Mouse (Mus musculus): Measurements from ENCODE around the gene Hoxb3. TPM values are rescaled to one million over a fixed set of nuclear protein-coding genes. Genes with fewer than 3 reads are reported as not detected.

The Hoxb3 gene
- polyA plus RNA-seq, 1 experiment from 2014 or later: 12.6 TPM

DNA sequence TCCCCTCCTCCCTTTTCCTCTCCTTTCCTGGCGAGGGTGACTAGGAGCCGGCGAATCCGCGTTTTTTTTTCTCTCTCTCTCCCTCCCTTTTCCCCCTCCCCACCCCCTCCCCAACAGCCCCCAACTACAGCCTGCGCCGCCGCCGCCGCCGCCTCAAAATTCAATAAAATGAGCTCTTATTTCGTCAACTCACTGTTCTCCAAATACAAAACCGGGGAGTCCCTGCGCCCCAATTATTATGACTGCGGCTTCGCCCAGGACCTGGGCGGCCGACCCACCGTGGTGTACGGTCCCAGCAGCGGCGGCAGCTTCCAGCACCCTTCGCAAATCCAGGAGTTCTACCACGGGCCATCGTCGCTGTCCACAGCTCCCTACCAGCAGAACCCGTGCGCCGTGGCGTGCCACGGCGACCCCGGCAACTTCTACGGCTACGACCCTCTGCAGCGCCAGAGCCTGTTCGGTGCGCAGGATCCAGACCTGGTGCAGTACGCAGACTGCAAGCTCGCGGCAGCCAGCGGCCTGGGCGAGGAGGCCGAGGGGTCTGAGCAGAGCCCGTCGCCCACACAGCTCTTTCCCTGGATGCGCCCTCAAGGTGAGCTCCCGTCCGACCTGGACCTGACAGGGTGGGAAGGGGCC, 40.2 kb upstream of the Hoxb3 start:
- Histone ChIP-seq H3K9ac (replicated peaks) (peak overlapping the region; percentile 83), H3K36me3 (no peaks in the 10 kb centered on the region), H3K4me2 (peak overlapping the region; percentile 87), H3K27me3 (replicated peaks) (no peaks in the 10 kb centered on the region), H3K4me1 (peaks cover 39% of the 10 kb centered on the region), H3K27ac (replicated peaks) (peak overlapping the region; percentile 99), H3K4me3 (replicated peaks) (peak overlapping the region; percentile 60), H3K9me3 (replicated peaks) (no peaks in the 10 kb centered on the region)
- ATAC-seq (ENCODE audit: low FRiP score): no peak
- WGBS: under 1% methylated on average over 49 of the region's 49 CpGs

DNA sequence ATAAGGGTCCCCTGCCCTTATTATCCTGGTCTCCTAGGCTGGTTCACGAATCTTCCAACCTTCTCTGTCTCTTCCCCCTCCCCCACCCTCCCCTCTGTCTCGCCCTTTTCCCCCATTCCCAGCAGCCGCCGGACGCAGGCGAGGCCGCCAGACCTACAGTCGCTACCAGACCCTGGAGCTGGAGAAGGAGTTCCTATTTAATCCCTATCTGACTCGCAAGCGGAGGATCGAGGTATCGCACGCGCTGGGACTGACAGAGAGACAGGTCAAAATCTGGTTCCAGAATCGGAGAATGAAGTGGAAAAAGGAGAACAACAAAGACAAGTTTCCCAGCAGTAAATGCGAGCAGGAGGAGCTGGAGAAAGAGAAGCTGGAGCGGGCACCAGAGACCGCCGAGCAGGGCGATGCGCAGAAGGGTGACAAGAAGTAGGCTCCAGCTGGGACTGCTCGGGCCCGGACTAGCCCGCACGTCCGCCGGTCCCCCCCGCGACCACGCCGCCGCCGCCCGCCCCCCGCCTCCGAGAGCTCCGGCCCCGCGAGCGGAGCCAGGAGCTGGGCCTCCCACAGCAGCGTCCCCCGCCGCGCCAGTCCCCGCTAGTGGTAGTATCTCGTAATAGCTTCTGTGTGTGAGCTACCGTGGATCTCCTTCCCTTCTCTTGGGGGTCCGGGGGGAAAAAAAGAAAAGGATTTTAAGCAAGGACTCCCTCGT, 38.9 kb upstream of the Hoxb3 start:
- H3K27me3 ChIP-seq (replicated peaks): no peaks in the 10 kb centered on the region
- WGBS: under 1% methylated on average over 49 of the region's 49 CpGs
- peak overlapping the region; percentile 99 for H3K27ac ChIP-seq (replicated peaks)

DNA sequence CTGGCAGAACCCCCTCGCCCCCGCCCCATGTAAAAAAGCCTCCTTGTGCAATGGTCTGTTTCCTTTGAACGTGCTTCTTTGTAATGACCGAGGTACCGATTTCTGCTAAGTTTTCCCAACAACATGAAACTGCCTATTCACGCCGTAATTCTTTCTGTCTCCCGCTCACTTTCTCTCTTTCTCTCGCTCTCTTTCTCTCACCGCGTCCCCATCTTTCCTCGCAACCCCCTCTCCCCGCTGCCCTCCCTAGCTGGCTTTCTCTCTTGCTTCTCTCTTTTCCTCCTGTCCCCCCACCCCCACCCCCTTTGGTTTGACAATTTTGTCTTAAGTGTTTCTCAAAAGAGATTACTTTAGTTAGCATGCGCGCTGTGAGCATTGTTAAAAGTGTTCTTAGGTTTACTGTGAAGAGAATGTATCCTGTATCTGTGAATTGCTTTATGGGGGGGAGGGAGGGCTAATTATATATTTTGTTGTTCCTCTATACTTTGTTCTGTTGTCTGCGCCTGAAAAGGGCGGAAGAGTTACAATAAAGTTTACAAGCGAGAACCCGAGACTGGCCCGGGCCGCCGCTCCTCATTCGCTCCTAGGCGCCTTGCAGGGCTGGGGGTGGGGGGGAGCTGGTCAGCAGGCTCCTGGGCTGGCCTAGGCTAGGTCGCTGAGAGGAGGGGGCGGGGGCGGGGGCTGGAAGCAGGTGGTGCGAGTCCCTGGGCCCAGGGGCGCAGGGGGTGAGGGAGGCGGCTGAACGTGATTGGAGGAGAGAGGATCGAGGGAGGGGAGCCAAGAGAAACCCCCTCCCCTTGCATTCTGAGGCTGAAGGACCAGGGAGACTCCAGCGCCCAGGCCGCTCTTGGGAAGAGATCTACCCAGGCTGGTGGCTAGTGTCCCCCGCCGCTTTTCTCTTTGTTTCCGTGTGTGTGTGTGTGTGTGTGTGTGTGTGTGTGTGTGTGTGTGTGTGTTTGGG, 38.1 kb upstream of the Hoxb3 start:
- ATAC-seq (ENCODE audit: low FRiP score): peak; percentile 82
- peak overlapping the region; percentile 99 for H3K27ac ChIP-seq (replicated peaks)
- peak overlapping the region; percentile 83 for H3K9ac ChIP-seq (replicated peaks)
- H3K4me1 ChIP-seq: peaks cover 29% of the 10 kb centered on the region
- no peaks in the 10 kb centered on the region for H3K27me3 ChIP-seq (replicated peaks)
- H3K4me3 ChIP-seq (replicated peaks): peak overlapping the region; percentile 60
- no peaks in the 10 kb centered on the region for H3K9me3 ChIP-seq (replicated peaks)
- no peaks in the 10 kb centered on the region for H3K36me3 ChIP-seq
- peak overlapping the region; percentile 87 for H3K4me2 ChIP-seq
- 2% methylated on average over 32 of the region's 37 CpGs for WGBS

More for the DNA sequence above, 38.9 kb upstream of the Hoxb3 start:
- Histone ChIP-seq H3K4me3 (replicated peaks) (peak overlapping the region; percentile 60), H3K9ac (replicated peaks) (peak overlapping the region; percentile 83), H3K4me1 (peaks cover 38% of the 10 kb centered on the region), H3K4me2 (peak overlapping the region; percentile 87), H3K36me3 (no peaks in the 10 kb centered on the region), H3K9me3 (replicated peaks) (no peaks in the 10 kb centered on the region)
- no peak for ATAC-seq (ENCODE audit: low FRiP score)

DNA sequence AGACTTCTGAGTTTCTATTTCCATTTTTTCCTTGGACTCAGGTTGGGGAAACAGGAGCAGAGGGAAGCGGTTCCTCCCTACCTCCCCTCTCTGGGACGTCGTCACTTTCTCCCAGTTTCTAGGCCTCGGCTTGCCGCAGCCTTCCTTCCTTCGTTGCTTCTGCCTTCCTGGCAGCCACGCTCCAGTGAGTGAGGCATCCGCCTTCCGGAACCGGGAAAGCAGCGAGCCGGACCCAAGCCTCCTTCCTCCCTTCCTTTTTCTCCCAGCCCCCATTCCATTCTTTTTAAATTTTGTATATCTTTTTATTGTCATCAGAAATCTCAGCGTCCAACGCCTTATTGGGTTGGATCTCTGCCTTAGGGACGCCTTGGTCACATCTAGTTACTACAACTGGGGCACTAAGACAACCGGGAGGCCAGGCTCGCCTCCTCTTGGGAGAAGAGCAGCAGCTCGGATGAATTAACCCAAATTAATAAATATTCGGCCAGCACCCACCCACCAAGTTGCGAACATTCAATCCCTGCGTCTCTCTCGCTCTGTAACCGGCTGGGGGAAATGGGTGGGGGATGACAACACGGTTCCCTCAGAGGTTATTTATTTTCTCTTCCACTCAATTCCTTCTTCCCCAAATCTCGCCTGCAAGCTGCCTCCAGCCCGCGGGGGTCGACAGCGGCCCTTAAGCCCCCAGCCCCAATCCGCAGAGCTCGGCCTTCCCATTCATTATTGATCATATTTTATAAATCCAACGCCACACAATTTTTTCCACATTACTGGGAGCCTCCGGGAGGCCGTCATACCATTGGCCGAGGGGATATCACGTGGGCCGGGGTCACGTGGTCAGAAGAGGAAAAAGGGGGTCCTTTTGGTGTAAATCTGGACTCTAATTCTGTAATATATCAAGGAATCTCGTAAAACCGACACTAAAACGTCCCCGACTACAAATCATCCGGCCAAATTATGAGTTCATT, 37.1 kb upstream of the Hoxb3 start, which contains the start of gene Hoxb7:
TSS of gene Hoxb7 (plus strand) at position 853 of the 968 bp plus-strand sequence.
- H3K27me3 ChIP-seq (replicated peaks): no peaks in the 10 kb centered on the region
- H3K27ac ChIP-seq (replicated peaks): peak within 1 kb of the TSS; percentile 99
- peak; percentile 28; the same call in 1 of the 2 replicates for ATAC-seq (ENCODE audit: low FRiP score)
- peak within 1 kb of the TSS; percentile 87 for H3K4me2 ChIP-seq
- H3K9me3 ChIP-seq (replicated peaks): no peaks in the 10 kb centered on the region
- H3K36me3 ChIP-seq: no peaks in the 10 kb centered on the region
- H3K9ac ChIP-seq (replicated peaks): peak within 1 kb of the TSS; percentile 83
- peak within 1 kb of the TSS; percentile 60 for H3K4me3 ChIP-seq (replicated peaks)
- under 1% methylated on average over 43 of the region's 43 CpGs for WGBS
- peaks cover 29% of the 10 kb centered on the region for H3K4me1 ChIP-seq

- Histone ChIP-seq H3K27me3 (replicated peaks) (no peaks in the 10 kb centered on the region), H3K36me3 (no peaks in the 10 kb centered on the region), H3K27ac (replicated peaks) (peak overlapping the region; percentile 99), H3K4me1 (peaks cover 28% of the 10 kb centered on the region), H3K9ac (replicated peaks) (peak overlapping the region; percentile 83), H3K4me3 (replicated peaks) (peak overlapping the region; percentile 60), H3K9me3 (replicated peaks) (no peaks in the 10 kb centered on the region), H3K4me2 (peak overlapping the region; percentile 87)
- no peak for ATAC-seq (ENCODE audit: low FRiP score)
- under 1% methylated on average over 55 of the region's 55 CpGs for WGBS
These were observed 36.3 kb upstream of the Hoxb3 start for GRCm38 (mm10) chr11:96286739-96287385.

DNA sequence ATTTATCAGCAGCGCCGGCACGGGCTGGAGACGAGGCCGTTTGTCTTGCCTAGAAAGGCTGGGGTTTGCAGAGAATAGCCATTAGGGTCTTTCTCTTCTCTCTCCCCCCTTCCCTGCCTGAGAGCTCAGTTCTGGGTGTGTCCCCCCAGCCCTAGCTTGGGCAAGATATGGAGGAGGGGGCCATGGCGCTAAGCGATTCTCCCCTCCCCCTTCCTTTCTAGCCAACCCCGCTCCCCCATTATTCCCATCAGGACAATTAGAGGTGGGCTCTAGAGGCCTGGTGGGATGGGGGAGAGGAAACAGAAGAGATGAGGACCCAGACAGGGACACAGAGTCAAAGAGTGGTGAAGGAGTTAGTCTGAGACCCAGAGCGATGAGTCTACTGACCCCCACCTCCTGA, 35.7 kb upstream of the Hoxb3 start:
- peak; percentile 29; the same call in 1 of the 2 replicates for ATAC-seq (ENCODE audit: low FRiP score)
- H3K4me2 ChIP-seq: peak overlapping the region; percentile 87
- H3K36me3 ChIP-seq: no peaks in the 10 kb centered on the region
- no peaks in the 10 kb centered on the region for H3K27me3 ChIP-seq (replicated peaks)
- H3K27ac ChIP-seq (replicated peaks): peak overlapping the region; percentile 99
- H3K9ac ChIP-seq (replicated peaks): peak overlapping the region; percentile 83
- peak overlapping the region; percentile 60 for H3K4me3 ChIP-seq (replicated peaks)
- H3K9me3 ChIP-seq (replicated peaks): no peaks in the 10 kb centered on the region
- peaks cover 28% of the 10 kb centered on the region for H3K4me1 ChIP-seq
- 4% methylated on average over 9 of the region's 9 CpGs for WGBS

GRCm38 (mm10) chr11:96288455-96289221, 34.5 kb upstream of the Hoxb3 start:
- WGBS: 7% methylated on average over 1 of the region's 1 CpGs
- peaks cover 28% of the 10 kb centered on the region for H3K4me1 ChIP-seq
- H3K27me3 ChIP-seq (replicated peaks): no peaks in the 10 kb centered on the region
- peak overlapping the region; percentile 60 for H3K4me3 ChIP-seq (replicated peaks)
- H3K9ac ChIP-seq (replicated peaks): peak overlapping the region; percentile 83
- peak overlapping the region; percentile 87 for H3K4me2 ChIP-seq
- peak overlapping the region; percentile 99 for H3K27ac ChIP-seq (replicated peaks)
- no peaks in the 10 kb centered on the region for H3K36me3 ChIP-seq
- ATAC-seq (ENCODE audit: low FRiP score): no peak
- no peaks in the 10 kb centered on the region for H3K9me3 ChIP-seq (replicated peaks)

DNA sequence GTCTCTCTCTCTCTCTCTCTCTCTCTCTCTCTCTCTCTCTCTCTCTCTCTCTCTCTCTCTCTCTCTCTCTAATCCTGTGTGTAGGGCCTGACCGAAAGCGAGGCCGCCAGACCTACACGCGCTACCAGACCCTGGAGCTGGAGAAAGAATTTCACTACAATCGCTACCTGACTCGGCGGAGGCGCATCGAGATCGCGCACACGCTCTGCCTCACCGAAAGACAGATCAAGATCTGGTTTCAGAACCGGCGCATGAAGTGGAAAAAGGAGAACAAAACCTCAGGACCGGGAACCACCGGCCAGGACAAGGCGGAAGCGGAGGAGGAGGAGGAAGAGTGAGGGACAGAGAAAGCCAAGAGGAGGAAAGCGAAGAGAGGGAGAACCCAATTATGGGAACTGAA, 33.8 kb upstream of the Hoxb3 start:
- Histone ChIP-seq H3K4me3 (replicated peaks) (peak overlapping the region; percentile 60), H3K27me3 (replicated peaks) (no peaks in the 10 kb centered on the region)
- 9% methylated on average over 21 of the region's 21 CpGs for WGBS

DNA sequence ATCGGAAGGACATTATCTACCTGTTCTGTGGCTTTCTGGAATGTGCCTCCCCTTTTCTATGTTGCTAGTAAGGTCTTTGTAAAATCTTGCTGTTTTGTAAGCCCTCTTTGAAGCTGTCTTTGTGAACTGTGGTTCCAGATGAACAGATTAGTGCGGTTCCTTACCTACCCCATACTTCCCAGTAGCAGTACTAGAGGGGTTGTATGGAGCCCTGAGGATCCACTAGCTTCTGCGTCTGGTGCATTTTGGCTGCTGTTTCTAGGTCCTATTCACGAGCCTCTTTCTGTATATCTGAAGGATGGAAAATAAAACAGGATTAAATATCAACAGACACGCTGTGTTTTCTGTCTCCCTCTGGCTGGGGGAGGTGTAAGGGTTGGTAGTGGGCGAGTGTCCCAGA, 33.3 kb upstream of the Hoxb3 start:
- H3K9ac ChIP-seq (replicated peaks): peak overlapping the region; percentile 83
- peak overlapping the region; percentile 60 for H3K4me3 ChIP-seq (replicated peaks)
- 10% methylated on average over 6 of the region's 6 CpGs for WGBS
- no peaks in the 10 kb centered on the region for H3K36me3 ChIP-seq
- H3K4me1 ChIP-seq: peaks cover 28% of the 10 kb centered on the region
- peak overlapping the region; percentile 87 for H3K4me2 ChIP-seq
- H3K27ac ChIP-seq (replicated peaks): peak overlapping the region; percentile 99
- no peaks in the 10 kb centered on the region for H3K9me3 ChIP-seq (replicated peaks)
- no peaks in the 10 kb centered on the region for H3K27me3 ChIP-seq (replicated peaks)
- ATAC-seq (ENCODE audit: low FRiP score): no peak

More for the DNA sequence above, 33.8 kb upstream of the Hoxb3 start:
- peak overlapping the region; percentile 87 for H3K4me2 ChIP-seq
- no peak for ATAC-seq (ENCODE audit: low FRiP score)
- peaks cover 28% of the 10 kb centered on the region for H3K4me1 ChIP-seq
- H3K9me3 ChIP-seq (replicated peaks): no peaks in the 10 kb centered on the region
- peak overlapping the region; percentile 83 for H3K9ac ChIP-seq (replicated peaks)
- H3K27ac ChIP-seq (replicated peaks): peak overlapping the region; percentile 99
- no peaks in the 10 kb centered on the region for H3K36me3 ChIP-seq
